Mouse (Mus musculus) kidney, adult 9 months (tissue): ENCODE data around the gene Prl8a9.

Source experiments
- DNase-seq: peaks from one replicate; pipeline ENCODE4 v3.0.0; 2022

The Prl8a9 gene

DNA sequence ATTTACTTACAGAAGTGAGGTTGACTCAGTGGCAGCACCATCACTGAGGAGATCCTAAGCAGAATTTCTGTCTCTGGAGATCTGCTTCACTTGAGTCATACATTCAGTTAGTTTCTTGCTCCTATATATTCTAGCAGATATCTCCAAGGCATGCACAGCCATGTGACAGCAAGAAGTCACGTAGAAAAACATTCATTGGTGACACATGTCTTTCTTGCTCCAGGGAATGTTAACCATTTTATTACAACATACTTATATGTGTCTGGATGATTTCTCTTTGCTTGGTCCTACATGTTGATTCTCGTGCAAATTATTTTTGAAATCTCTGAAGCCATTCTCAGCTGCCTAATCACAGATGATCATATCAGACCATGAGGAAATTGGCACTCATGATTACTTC lies at the start of gene Prl8a9:
Gene Prl8a9, minus strand, starts transcription at position 101 of the 400 bp plus-strand sequence.
- DNase-seq = no peak

DNA sequence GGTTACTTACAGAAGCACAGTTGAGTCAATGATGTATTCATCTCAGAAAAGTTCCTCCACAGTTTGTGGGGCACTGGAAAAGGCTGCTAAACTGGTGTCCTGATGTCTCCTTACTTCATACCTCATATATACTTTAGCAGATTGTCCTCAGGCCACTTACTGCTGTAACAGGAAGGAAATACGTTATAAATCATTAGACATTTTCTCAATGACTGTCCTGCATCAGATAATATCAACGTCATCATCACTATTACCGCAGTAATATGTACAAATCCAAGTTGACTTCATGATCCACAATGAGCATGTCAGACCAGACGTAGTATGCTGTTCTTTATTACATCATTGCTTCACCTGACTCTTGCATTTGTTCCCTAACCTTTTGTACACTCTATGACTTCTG lies 46.1 kb upstream of the Prl8a9 start, which contains the start of gene Prl7b1:
Gene Prl7b1, minus strand, starts transcription at position 101 of the 400 bp plus-strand sequence.
- no peak for DNase-seq

DNA sequence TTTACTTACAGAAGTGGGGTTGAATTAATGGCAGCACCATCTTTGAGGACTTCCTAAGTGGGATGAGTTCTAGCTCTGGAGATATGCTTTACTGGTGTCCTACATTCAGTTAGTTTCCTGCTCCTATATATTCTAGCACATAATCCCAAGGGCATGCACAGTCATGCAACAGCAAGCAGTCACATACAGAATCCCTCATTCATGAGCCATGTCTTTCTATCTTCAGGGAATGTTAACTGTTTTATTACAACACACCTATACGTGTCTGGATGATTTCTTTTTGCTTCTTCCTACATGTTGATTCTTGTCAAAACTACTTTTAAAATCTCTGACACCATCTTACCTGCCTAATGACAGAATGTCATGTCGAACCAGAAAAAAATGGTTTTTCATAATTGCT lies 17.7 kb upstream of the Prl8a9 start, which contains the start of gene Prl8a1:
Gene Prl8a1, minus strand, starts transcription at position 101 of the 400 bp plus-strand sequence.
- no peak for DNase-seq

DNA sequence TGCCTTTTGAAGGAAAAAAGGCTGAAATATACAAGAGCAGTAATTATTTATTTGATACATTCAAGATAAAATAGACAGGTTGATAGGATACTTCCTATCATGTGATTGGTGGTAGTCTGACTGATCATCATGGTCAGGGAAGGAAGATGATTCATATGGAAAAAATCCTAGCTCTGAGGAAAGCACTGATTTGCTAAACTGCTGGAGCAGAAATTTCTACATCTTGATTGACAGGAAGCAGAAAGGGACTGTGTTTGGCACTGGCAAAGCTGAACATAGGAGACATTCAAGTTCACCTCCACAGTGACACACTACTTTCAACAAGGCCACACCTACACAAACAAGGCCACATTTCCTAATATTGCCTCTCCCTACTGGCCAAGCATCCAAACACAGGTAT lies 11.1 kb downstream of the Prl8a9 start:
- no peak for DNase-seq

DNA sequence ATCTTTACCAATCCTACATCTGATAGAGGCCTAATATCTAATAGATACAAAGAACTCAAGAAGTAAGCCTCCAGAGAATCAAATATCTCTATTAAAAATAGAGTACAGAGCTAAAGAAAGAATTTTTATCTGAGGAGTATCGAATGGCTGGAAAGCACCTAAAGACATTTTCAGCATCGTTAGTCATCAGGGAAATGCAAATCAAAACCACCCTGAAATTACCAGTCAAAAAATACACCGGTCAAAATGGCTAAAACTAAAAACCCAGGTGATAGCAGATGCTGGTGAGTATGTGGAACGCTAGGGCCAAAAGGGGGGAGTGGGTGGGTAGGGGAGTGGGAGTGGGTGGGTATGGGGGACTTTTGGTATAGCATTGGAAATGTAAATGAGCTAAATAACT lies 41.2 kb downstream of the Prl8a9 start:
- DNase-seq = no peak

DNA sequence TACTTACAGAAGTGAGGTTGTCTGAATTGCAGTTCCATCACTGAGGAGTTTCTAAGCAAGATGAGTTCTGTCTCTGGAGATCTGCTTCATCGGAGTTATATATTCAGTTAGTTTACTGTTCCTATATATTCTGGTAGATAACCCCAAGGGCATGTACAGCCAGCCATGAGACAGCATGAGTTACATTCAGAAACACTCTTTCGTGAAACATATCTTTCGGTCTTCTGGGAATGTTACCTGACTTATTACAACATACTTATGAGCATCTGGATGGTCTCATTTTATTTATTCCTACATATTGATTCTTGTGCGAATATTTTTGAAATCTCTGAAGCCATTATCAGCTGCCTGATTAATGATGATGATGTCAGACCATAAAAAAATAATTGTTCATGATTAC lies 51.3 kb downstream of the Prl8a9 start, which contains the start of gene Prl8a8:
Gene Prl8a8, minus strand, starts transcription at position 101 of the 400 bp plus-strand sequence.
- DNase-seq = no peak
